Mouse (Mus musculus): Measurements from ENCODE around the gene Gm4450. TPM values are rescaled to one million over a fixed set of nuclear protein-coding genes. Genes with fewer than 3 reads are reported as not detected.
"Not testable (repeated sequence)": the region's sequence is repeated elsewhere in the genome, so short reads cannot be mapped to it uniquely, and the experiment has no call there.

Gene Gm4450
- total and polyA plus RNA-seq, 3 experiments = not detected

- DNase-seq = peak; percentile 90
Measured at GRCm38 (mm10) chr3:98417328-98417727, 39.6 kb downstream of the Gm4450 start.

DNA sequence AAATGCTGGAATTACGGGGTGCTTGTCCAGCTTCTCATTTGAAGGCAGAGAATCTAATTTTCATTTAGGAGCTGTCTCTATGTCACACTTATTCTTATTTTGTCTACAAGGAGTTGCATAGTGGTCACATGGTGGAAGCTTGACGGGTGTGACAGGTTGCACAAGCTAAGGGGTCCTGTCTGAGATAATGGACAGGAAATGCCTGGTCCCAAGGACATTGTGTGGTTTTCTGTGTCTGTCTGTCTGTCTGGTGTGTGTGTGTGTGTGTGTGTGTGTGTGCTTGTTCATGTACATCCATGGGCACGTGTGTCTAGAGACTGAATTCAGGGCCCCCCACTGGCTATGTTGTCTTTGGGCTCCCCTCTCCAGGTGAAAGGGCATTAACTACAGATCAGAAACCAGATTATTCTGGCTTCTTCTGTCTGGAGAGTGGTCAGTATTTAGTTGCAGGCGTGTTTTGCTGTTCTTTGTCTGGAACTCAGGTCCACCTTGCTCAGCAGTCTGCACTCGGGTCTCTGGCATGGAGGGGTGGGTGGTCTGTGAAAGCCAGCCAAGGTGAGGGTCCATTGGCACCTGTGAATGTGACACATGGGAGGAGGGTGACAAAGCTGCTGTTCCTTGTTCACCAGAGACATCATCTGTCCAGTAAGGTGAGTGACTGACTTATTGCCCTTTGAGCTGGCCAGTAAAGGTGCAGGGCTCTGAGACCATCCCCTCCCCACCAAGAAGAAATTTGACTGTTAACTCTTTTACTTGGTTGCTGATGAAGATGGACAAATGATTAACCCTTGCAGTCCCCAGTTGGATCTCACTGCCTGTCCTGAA, 40.3 kb downstream of the Gm4450 start:
- DNase-seq = no peak

DNA sequence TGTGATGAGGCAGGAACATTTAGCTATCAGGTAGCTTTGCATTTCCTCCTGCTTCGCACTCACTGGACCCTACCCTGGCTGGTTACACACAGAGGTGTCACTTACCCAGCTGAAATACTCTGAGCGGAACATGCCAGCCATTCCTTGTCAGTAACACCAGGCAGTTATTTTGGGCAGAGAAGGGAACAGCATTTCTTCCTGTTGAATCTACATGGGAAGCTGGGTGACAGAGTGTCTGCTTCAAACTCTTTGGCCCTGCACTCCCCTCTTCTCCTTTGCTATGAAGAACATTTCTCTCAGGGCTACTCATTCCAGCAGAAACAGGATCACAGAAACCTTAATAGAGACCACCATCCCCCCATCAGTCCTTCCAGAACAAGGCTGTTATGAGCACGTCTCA, 42.6 kb downstream of the Gm4450 start:
- DNase-seq = no peak

DNA sequence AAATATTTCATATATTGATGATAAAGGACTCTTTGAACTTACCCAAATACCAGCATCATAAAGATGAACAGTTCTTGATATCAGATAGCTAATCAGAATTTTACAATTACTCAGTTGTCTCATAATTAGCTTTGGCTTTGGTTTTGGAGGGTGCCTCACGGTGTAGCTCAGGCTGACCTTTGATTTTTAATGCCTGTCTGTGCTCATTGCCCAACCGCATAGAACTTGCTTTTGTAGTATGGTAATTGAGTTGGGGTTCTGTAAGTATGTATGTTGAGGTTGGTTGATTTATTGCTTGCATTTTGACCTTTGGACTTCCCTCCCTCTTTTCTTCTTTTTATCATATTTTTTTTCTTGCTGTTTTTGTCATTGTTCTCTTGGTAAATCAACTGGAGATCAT, 43.2 kb downstream of the Gm4450 start:
- DNase-seq = no peak

- peak; percentile 20 for DNase-seq
Measured at GRCm38 (mm10) chr3:98410619-98411580, 46.0 kb downstream of the Gm4450 start.

GRCm38 (mm10) chr3:98407261-98407780, 49.6 kb downstream of the Gm4450 start:
- not testable (repeated sequence) for DNase-seq

DNA sequence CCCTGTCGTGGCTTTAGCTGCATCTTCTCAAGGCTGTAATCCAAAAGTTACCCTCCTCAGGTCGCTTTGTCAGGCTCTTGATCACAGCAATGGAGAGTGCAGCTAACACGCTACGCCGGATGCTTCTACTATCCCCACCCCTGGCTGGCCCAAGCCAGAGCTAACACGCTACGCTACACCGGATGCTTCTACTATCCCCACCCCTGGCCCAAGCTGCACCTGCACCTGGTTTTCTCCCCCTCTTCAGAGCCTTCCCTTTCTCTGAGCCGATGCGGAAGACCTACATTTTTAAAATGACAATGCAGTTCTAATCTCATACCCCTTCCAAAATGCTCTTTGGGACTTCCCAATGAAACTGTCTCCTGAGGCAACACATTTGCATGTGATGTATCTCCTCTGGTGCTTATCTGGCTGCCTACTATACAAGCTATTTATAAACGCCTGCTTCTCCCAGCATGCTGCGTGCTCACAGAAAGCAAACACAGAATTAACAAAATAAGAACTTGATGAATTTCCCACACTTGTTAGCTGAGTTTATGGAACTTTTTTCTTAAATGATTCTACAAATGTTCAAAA, 50.3 kb downstream of the Gm4450 start:
- not testable (repeated sequence) for DNase-seq

DNA sequence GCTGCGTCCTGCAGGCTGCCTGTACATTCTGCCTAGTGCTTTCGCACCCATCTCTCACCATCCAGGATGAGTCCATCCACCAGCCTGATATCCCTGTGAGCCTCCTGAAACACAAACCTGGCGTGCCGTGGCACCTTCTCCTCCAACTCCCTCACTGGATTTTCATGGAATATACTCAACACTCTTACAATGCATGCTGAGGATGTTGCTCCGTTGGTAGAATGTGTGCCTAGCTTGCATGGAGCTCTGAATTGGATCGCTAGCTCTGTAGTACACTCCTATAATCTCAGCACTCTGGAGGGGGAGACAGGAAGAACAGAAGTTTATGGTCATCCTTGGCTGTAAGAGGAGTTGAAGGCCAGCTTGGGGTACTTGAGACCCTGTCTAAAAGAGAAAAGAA, 51.0 kb downstream of the Gm4450 start:
- DNase-seq = not testable (repeated sequence)

GRCm38 (mm10) chr3:98404268-98404895, 52.5 kb downstream of the Gm4450 start:
- not testable (repeated sequence) for DNase-seq

Other genes starting within 250 kb of the Gm4450 start
- not detected for gene Reg4, start 235.0 kb downstream of the Gm4450 start, total RNA-seq (2021)
- gene Reg4, start 235.0 kb downstream of the Gm4450 start, polyA plus RNA-seq (2012; rRNA removed) = not detected in 2 replicates
- gene Hmgcs2, start 176.7 kb downstream of the Gm4450 start, total RNA-seq (2021) = 10 to 100 TPM; 11.1 to 13.2 TPM
- 2.7 and 3.9 TPM in 2 replicates for gene Hmgcs2, start 176.7 kb downstream of the Gm4450 start, polyA plus RNA-seq (2012; rRNA removed)
- gene Phgdh, start 117.1 kb downstream of the Gm4450 start, total RNA-seq (2021) = 10 to 100 TPM in 1 of 2 experiments, 1 to 10 TPM in 1; 9.7 to 22.3 TPM
- gene Phgdh, start 117.1 kb downstream of the Gm4450 start, polyA plus RNA-seq (2012; rRNA removed) = 16.6 and 25.8 TPM in 2 replicates
- 1 to 10 TPM; 3.3 to 7.8 TPM for gene Zfp697, start 74.7 kb downstream of the Gm4450 start, total RNA-seq (2021)
- 4.3 and 5.0 TPM in 2 replicates for gene Zfp697, start 74.7 kb downstream of the Gm4450 start, polyA plus RNA-seq (2012; rRNA removed)
- not detected for gene Hsd3b4, start 53.4 kb upstream of the Gm4450 start, total RNA-seq (2021)
- not detected in 2 replicates for gene Hsd3b4, start 53.4 kb upstream of the Gm4450 start, polyA plus RNA-seq (2012; rRNA removed)
- not detected for gene Gm10681, start 131.7 kb upstream of the Gm4450 start, total RNA-seq (2021)
- gene Gm10681, start 131.7 kb upstream of the Gm4450 start, polyA plus RNA-seq (2012; rRNA removed) = not detected in 2 replicates
- gene Hsd3b5, start 173.1 kb upstream of the Gm4450 start, total RNA-seq (2021) = not detected
- gene Hsd3b5, start 173.1 kb upstream of the Gm4450 start, polyA plus RNA-seq (2012; rRNA removed) = not detected in 2 replicates

Measured in adrenal gland, adult 2 months (tissue).